13 mouse cellular contexts compared by ENCODE assay signal in the genomic region with DNA sequence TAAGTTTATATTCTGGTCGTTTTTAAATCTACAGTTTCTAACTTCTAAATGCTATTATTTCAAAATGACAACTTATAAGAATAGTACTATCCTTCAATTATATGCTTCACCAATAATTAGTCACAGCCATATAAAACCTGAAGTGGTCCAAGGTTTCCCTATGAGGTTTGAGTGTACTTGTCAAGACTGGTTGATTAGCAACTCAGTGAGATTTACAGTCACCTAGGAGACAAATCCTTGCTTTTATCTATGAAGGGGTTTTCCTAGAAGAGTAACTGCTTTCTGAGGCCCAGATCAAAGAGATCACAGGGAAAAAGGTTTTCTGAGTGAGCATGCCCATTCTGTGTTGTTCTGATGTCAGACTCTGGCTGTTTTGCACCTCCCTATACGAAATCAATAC.
"Had no signal": no experiment of that assay in that cellular context is flagged by ENCODE, and none has a peak within 500 bp of the region (broad histone marks: within the 10 kb centered on the region; RNA-seq: fewer than 3 reads in every experiment).

No protein-coding gene starts in this region.

- H3K27ac ChIP-seq: kidney, postnatal 0 days; layer of hippocampus, adult 2 months; left cerebral cortex, adult 2 months; liver, embryonic 13.5 days had no signal

- H3K36me3 ChIP-seq: liver, embryonic 13.5 days had no signal

- H3K4me3 ChIP-seq: layer of hippocampus, adult 2 months; left cerebral cortex, adult 2 months; liver, embryonic 13.5 days had no signal

- ATAC-seq: intestine, postnatal 0 days had no signal

- H3K9me3 ChIP-seq: liver, embryonic 13.5 days had no signal

- H3K9ac ChIP-seq: liver, embryonic 13.5 days had no signal

- H3K4me2 ChIP-seq: liver, embryonic 13.5 days had no signal

- DNase-seq: kidney, postnatal 25 days; layer of hippocampus, postnatal 36 days; liver, embryonic 13.5 days; lung, adult 2 months; lung, postnatal 14 days; lung, postnatal 4 days; thymus, adult 2 months; thymus, postnatal 14 days; thymus, postnatal 4 days had no signal

- H3K27me3 ChIP-seq: liver, embryonic 13.5 days had no signal

- H3K4me1 ChIP-seq: liver, embryonic 13.5 days had no signal
